Mouse (Mus musculus) kidney, adult 8-10 months (tissue): ENCODE results near the gene Gata1.
"Not testable (repeated sequence)": the region's sequence is repeated elsewhere in the genome, so short reads cannot be mapped to it uniquely, and the experiment has no call there.

Experiments used
- DNase-seq, 2 experiments: peaks; one replicate each; pipeline ENCODE4 v3.0.0; 2022

Gata1 gene

GRCm38 (mm10) chrX:7963829-7964626 is 13.8 kb downstream of the Gata1 start:
- no peak for DNase-seq

GRCm38 (mm10) chrX:7958868-7959267 is 19.0 kb downstream of the Gata1 start:
- DNase-seq = no peak

GRCm38 (mm10) chrX:7950091-7950490 is 27.8 kb downstream of the Gata1 start:
- no peak for DNase-seq

GRCm38 (mm10) chrX:7947900-7948492 is 29.9 kb downstream of the Gata1 start:
- DNase-seq = peak; percentile 95 to 97

- DNase-seq = peak; percentile 19 to 30
Observed at GRCm38 (mm10) chrX:7947108-7947899, 30.6 kb downstream of the Gata1 start, which contains the start of gene Hdac6. TSS of gene Hdac6 (minus strand) at chrX:7947889.

- peak; percentile 21 to 48 for DNase-seq
Observed at GRCm38 (mm10) chrX:7945618-7946017, 32.3 kb downstream of the Gata1 start.

GRCm38 (mm10) chrX:7937667-7938066 is 40.2 kb downstream of the Gata1 start:
- no peak for DNase-seq

GRCm38 (mm10) chrX:7936874-7937273 is 41.0 kb downstream of the Gata1 start:
- no peak for DNase-seq

- DNase-seq = no peak
Observed at GRCm38 (mm10) chrX:7928270-7928790, 49.5 kb downstream of the Gata1 start, which contains the start of gene Eras. TSS of gene Eras (minus strand) at chrX:7928607.

GRCm38 (mm10) chrX:7927116-7927515 is 50.8 kb downstream of the Gata1 start:
- no peak for DNase-seq

GRCm38 (mm10) chrX:7926266-7926665 is 51.6 kb downstream of the Gata1 start:
- DNase-seq = no peak

GRCm38 (mm10) chrX:7922032-7922431 is 55.8 kb downstream of the Gata1 start:
- DNase-seq = no peak

GRCm38 (mm10) chrX:7919601-7920383 is 58.1 kb downstream of the Gata1 start, which contains the start of gene Pcsk1n:
TSS of gene Pcsk1n (plus strand) at chrX:7919822.
- no peak for DNase-seq

GRCm38 (mm10) chrX:7917960-7918359 is 59.9 kb downstream of the Gata1 start:
- DNase-seq = not testable (repeated sequence)

- DNase-seq = peak; percentile 32 to 40
Observed at GRCm38 (mm10) chrX:7915669-7916068, 62.2 kb downstream of the Gata1 start.

- no peak for DNase-seq
Observed at GRCm38 (mm10) chrX:7910473-7910872, 67.4 kb downstream of the Gata1 start.
